Mouse (Mus musculus) stomach, embryonic 14.5 days (tissue): ENCODE measurements around the gene Pik3r2. TPM values are rescaled to one million over a fixed set of nuclear protein-coding genes. Genes with fewer than 3 reads are reported as not detected.

Source experiments
- ATAC-seq: fragments of 200-750 bp; cut with Nextera tagmentation; 2 replicates; pipeline ENCODE4 v1.8.0; 2017; ENCODE audit warnings: low read depth, moderate TSS enrichment; ENCODE audit not compliant: insufficient number of reproducible peaks, insufficient read depth, low FRiP score
- H3K27ac ChIP-seq: fragments of 300-500 bp; sonication (generic); 2 replicates; pipeline ENCODE4 v1.5.1; 2014; ENCODE audit warnings: mild to moderate bottlenecking, low read length, moderate library complexity, mixed read lengths
- H3K27me3 ChIP-seq: fragments of 300-500 bp; sonication (generic); 2 replicates; pipeline ENCODE4 v1.6.1; 2014; ENCODE audit warnings: low read length, control low read depth, mixed read lengths; ENCODE audit not compliant: control insufficient read depth, insufficient read depth
- H3K36me3 ChIP-seq: fragments of 300-500 bp; sonication (generic); 2 replicates; pipeline ENCODE4 v1.6.1; 2014; ENCODE audit warnings: mild to moderate bottlenecking, control low read depth, low read length, moderate library complexity, mixed read lengths; ENCODE audit not compliant: control insufficient read depth, insufficient read depth
- H3K4me1 ChIP-seq: fragments of 300-500 bp; sonication (generic); 2 replicates; pipeline ENCODE4 v1.6.1; 2014; ENCODE audit warnings: low read length, control low read depth, mixed read lengths; ENCODE audit not compliant: control insufficient read depth, insufficient read depth
- H3K4me2 ChIP-seq: fragments of 300-500 bp; sonication (generic); replicated peaks from 2 replicates; pipeline ENCODE4 v1.6.1; 2014; ENCODE audit warnings: low read depth, low read length, control low read depth
- H3K4me3 ChIP-seq: fragments of 300-500 bp; sonication (generic); 2 replicates; pipeline ENCODE4 v1.5.1; 2014; ENCODE audit warnings: low read depth, low read length, control low read depth
- H3K9ac ChIP-seq: fragments of 300-500 bp; sonication (generic); replicated peaks from 2 replicates; pipeline ENCODE4 v1.6.1; 2014; ENCODE audit warnings: low read depth, mild to moderate bottlenecking, control low read depth, low read length, moderate library complexity, mixed read lengths
- H3K9me3 ChIP-seq: fragments of 300-500 bp; sonication (generic); 2 replicates; pipeline ENCODE4 v1.6.1; 2016; ENCODE audit warnings: low read depth, low read length, control low read depth; ENCODE audit not compliant: control insufficient read depth
- WGBS: fragments of 180-500 bp; shearing (Covaris S2); extraction: QIAGEN DNeasy Blood & Tissue Kit; methylation state at CpG from one replicate; pipeline ENCODE4 v1.1.7; 2014; 5-methylcytosine and 5-hydroxymethylcytosine counted together
- polyA plus RNA-seq: library from polyadenylated mRNA; unstranded; fragments of >200 nt; fragmentation: Nextera tagmentation; extraction: Ambion mirVana; gene quantifications from 2 replicates; pipeline ENCODE4 v1.2.1, GENCODE M21; 2014

The Pik3r2 gene
- polyA plus RNA-seq, 1 experiment from 2014 or later = 44.5 TPM

GRCm38 (mm10) chr8:70725792-70726447, 50.6 kb downstream of the Pik3r2 start:
- H3K27ac ChIP-seq = no peak overlapping the region
- no peaks in the 10 kb centered on the region for H3K4me1 ChIP-seq
- 0 out of 2 replicates have a peak, but pooled peaks cover 4% of the 10 kb centered on the region for H3K27me3 ChIP-seq
- H3K36me3 ChIP-seq = no peaks in the 10 kb centered on the region
- no peak overlapping the region for H3K4me2 ChIP-seq
- no peak overlapping the region for H3K4me3 ChIP-seq
- no peaks in the 10 kb centered on the region for H3K9me3 ChIP-seq
- WGBS = 24% methylated on average over 14 of the region's 14 CpGs
- no peak for ATAC-seq
- no peak overlapping the region for H3K9ac ChIP-seq

GRCm38 (mm10) chr8:70724216-70724615, 52.3 kb downstream of the Pik3r2 start:
- Histone ChIP-seq H3K4me3 (no peak overlapping the region), H3K36me3 (no peaks in the 10 kb centered on the region), H3K9me3 (no peaks in the 10 kb centered on the region), H3K27ac (no peak overlapping the region), H3K27me3 (0 out of 2 replicates have a peak, but pooled peaks cover 4% of the 10 kb centered on the region), H3K4me2 (no peak overlapping the region), H3K9ac (no peak overlapping the region), H3K4me1 (no peaks in the 10 kb centered on the region)
- ATAC-seq = no peak
- WGBS = 68% methylated on average over 12 of the region's 12 CpGs

DNA sequence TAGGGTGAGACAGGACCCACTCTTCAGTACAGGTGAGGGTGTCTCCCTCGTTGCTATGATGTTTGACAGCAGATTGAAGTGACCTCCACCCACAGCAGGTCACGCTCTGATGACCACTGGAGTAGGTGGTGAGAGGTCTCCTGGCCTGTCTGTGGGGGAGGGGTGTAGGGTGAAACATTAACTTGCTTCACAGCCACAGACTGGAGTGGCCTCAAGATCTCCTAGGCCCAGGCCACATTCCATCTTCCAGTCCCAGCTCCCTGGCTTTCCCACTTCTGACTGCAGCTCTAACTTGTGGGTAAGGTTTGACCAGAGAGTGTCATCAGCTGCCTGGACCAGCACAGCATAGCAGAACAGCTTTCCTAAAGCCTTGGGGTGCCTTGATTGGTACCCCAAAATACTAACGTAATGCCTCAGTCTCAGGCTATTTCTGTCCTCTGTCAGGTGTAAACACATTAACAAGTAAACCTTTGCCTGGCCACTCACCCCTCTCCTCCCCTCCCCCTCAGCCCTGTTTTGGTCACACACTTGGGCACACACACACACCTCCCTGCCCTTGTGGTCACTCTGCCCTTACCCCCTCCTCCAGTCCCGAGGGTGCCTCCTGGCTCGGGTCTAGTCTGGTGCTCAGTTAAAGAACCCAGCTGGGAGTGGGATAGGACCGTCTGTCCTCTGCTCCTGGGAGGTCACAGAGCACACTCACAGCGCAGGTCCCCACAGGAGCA, 52.9 kb downstream of the Pik3r2 start, which contains the start of gene Pde4c:
TSS of gene Pde4c (plus strand) at position 235 of the 725 bp plus-strand sequence.
- WGBS = 50% methylated on average over 7 of the region's 7 CpGs
- no peak within 1 kb of the TSS for H3K9ac ChIP-seq
- no peaks in the 10 kb centered on the region for H3K9me3 ChIP-seq
- no peaks in the 10 kb centered on the region for H3K36me3 ChIP-seq
- 0 out of 2 replicates have a peak, but pooled peaks cover 4% of the 10 kb centered on the region for H3K27me3 ChIP-seq
- H3K4me2 ChIP-seq = no peak within 1 kb of the TSS
- H3K27ac ChIP-seq = no peak within 1 kb of the TSS
- no peak within 1 kb of the TSS for H3K4me3 ChIP-seq
- 0 out of 2 replicates have a peak, but pooled peaks have one; percentile 47 for ATAC-seq
- H3K4me1 ChIP-seq = no peaks in the 10 kb centered on the region

- no peak overlapping the region for H3K4me3 ChIP-seq
- WGBS = 83% methylated on average over 8 of the region's 8 CpGs
Measured at GRCm38 (mm10) chr8:70721601-70722000, 54.9 kb downstream of the Pik3r2 start.

DNA sequence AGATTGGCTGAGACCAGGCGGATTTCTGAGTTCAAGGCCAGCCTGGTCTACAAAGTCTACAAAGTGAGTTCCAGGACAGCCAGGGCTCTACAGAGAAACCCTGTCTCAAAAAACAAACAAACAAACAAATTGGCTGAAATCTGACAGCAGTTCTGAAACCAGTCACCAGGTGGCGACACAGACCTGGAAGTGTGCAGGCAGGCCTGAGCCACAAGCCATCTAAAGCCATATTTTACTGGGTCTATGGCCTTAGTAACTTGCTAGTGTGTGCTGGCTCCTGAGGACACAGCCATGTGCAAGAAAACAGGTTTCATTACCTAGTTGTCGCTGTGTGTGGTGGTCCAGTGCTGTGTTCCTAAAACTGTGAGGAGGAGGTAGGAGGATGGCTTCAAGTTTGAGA, 55.8 kb downstream of the Pik3r2 start:
- Histone ChIP-seq H3K36me3 (no peaks in the 10 kb centered on the region), H3K27ac (no peak overlapping the region), H3K27me3 (no peaks in the 10 kb centered on the region), H3K4me3 (no peak overlapping the region), H3K9me3 (no peaks in the 10 kb centered on the region), H3K4me2 (no peak overlapping the region), H3K4me1 (no peaks in the 10 kb centered on the region), H3K9ac (no peak overlapping the region)
- 2% methylated on average over 3 of the region's 3 CpGs for WGBS
- ATAC-seq = no peak

More at GRCm38 (mm10) chr8:70721601-70722000, 54.9 kb downstream of the Pik3r2 start:
- no peaks in the 10 kb centered on the region for H3K4me1 ChIP-seq
- no peak overlapping the region; the same call in 1 of the 2 replicates for H3K9ac ChIP-seq
- H3K4me2 ChIP-seq = no peak overlapping the region
- H3K27me3 ChIP-seq = no peaks in the 10 kb centered on the region
- ATAC-seq = no peak
- no peaks in the 10 kb centered on the region for H3K36me3 ChIP-seq
- no peaks in the 10 kb centered on the region for H3K9me3 ChIP-seq
- no peak overlapping the region for H3K27ac ChIP-seq

GRCm38 (mm10) chr8:70719796-70720270, 56.7 kb downstream of the Pik3r2 start:
- no peaks in the 10 kb centered on the region for H3K27me3 ChIP-seq
- H3K4me1 ChIP-seq = no peaks in the 10 kb centered on the region
- no peak overlapping the region for H3K9ac ChIP-seq
- H3K36me3 ChIP-seq = no peaks in the 10 kb centered on the region
- WGBS = 48% methylated on average over 9 of the region's 9 CpGs
- no peak overlapping the region for H3K27ac ChIP-seq
- no peak overlapping the region for H3K4me2 ChIP-seq
- H3K9me3 ChIP-seq = no peaks in the 10 kb centered on the region
- no peak overlapping the region for H3K4me3 ChIP-seq
- ATAC-seq = no peak

- H3K9me3 ChIP-seq = no peaks in the 10 kb centered on the region
- H3K4me2 ChIP-seq = no peak within 1 kb of the TSS
- peak; percentile 14; the same call in 1 of the 2 replicates for ATAC-seq
- H3K4me3 ChIP-seq = no peak within 1 kb of the TSS
- no peaks in the 10 kb centered on the region for H3K27me3 ChIP-seq
- H3K36me3 ChIP-seq = no peaks in the 10 kb centered on the region
- WGBS = 4% methylated on average over 19 of the region's 19 CpGs
- H3K9ac ChIP-seq = no peak within 1 kb of the TSS
- no peaks in the 10 kb centered on the region for H3K4me1 ChIP-seq
- H3K27ac ChIP-seq = no peak within 1 kb of the TSS
Measured at GRCm38 (mm10) chr8:70718297-70718696, 58.2 kb downstream of the Pik3r2 start, which contains the start of gene Gm3336. Gm3336 (plus strand) TSS chr8:70718543.
